In the genomic region with DNA sequence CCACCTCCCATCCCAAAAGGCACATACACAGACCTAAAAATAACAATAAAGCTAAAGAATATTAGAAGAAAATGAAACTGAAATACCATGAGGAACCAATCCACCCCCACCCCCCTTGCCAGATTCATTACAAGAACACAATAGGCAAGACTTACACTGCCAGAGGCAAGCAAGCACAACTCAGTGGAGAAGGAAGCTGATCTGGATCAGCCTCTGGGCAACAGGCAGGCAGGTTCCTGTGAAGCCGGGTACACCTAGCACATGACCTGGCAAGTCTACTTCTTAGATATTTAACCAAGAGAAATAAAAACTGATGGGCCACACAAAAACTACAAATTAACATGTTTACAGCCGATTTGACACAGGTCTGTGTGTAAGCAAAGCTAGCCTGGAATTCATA, we compare ENCODE assay signal across 20 mouse cellular contexts. TPM values are rescaled to one million over a fixed set of nuclear protein-coding genes. Genes with fewer than 3 reads are reported as not detected.
"Had no signal": no experiment of that assay in that cellular context is flagged by ENCODE, and none has a peak within 500 bp of the region (broad histone marks: within the 10 kb centered on the region; RNA-seq: fewer than 3 reads in every experiment).

No protein-coding gene starts in this region.

- H3K4me3 ChIP-seq: midbrain, embryonic 10.5 days; midbrain, embryonic 12.5 days; myocyte; neural tube, embryonic 13.5 days; neural tube, embryonic 15.5 days had no signal

- ATAC-seq: liver, postnatal 0 days; midbrain, embryonic 16.5 days had no signal

- H3K9me3 ChIP-seq: midbrain, embryonic 10.5 days; midbrain, embryonic 12.5 days; neural tube, embryonic 13.5 days; neural tube, embryonic 15.5 days had no signal

- DNase-seq: liver, postnatal 0 days; lung, embryonic 14.5 days; lung, postnatal 10 days; lung, postnatal 4 days; midbrain, embryonic 14.5 days; retina, postnatal 1 day; right cerebral cortex, adult 18-20 months; right cerebral cortex, postnatal 25 days; right cerebral cortex, postnatal 4 days; spleen, adult 18-20 months; thymus, adult 18-20 months; thymus, postnatal 14 days; thymus, postnatal 36 days had no signal

- H3K4me1 ChIP-seq: midbrain, embryonic 10.5 days; midbrain, embryonic 12.5 days; neural tube, embryonic 13.5 days; neural tube, embryonic 15.5 days had no signal

- H3K4me2 ChIP-seq: lung, embryonic 14.5 days; midbrain, embryonic 12.5 days; neural tube, embryonic 13.5 days; neural tube, embryonic 15.5 days had no signal

- H3K9ac ChIP-seq: liver, postnatal 0 days; lung, embryonic 14.5 days; midbrain, embryonic 12.5 days; neural tube, embryonic 13.5 days; neural tube, embryonic 15.5 days had no signal

- H3K27ac ChIP-seq: midbrain, embryonic 10.5 days; midbrain, embryonic 12.5 days; neural tube, embryonic 13.5 days; neural tube, embryonic 15.5 days had no signal

- H3K27me3 ChIP-seq: midbrain, embryonic 12.5 days; neural tube, embryonic 13.5 days; neural tube, embryonic 15.5 days had no signal

RNA-seq across cellular contexts. Expression of gene Pitpnm3, which starts 27.6 kb away (rescaled TPM):
- polyA plus RNA-seq: liver, postnatal 0 days had no signal

RNA-seq across cellular contexts. Expression of gene Gm43951, which starts 43.4 kb away (rescaled TPM):
- polyA plus RNA-seq: liver, postnatal 0 days; lung, embryonic 14.5 days; stomach, embryonic 14.5 days had no signal
